Mouse (Mus musculus): ENCODE results near the gene Fermt2. TPM values are rescaled to one million over a fixed set of nuclear protein-coding genes. Genes with fewer than 3 reads are reported as not detected.
A peak's percentile ranks its signal among the peaks of the same experiment; 100 is the strongest.
"Not testable (repeated sequence)": the region's sequence is repeated elsewhere in the genome, so short reads cannot be mapped to it uniquely, and the experiment has no call there.

The Fermt2 gene
- total RNA-seq, 2 experiments from 2014 or later, result 272 to 292 TPM

GRCm38 (mm10) chr14:45472536-45472935, 57.4 kb downstream of the Fermt2 start:
- no peak for DNase-seq
- intact Hi-C loops (cut with DNase I), result no loop called here

- intact Hi-C loops (cut with DNase I), result no loop called here
- DNase-seq, result no peak
These were observed 60.5 kb downstream of the Fermt2 start for GRCm38 (mm10) chr14:45469446-45469845.

- DNase-seq; intact Hi-C loops (cut with DNase I): not testable (repeated sequence)
These were observed 63.5 kb downstream of the Fermt2 start for GRCm38 (mm10) chr14:45466371-45466770.

GRCm38 (mm10) chr14:45464036-45465035, 65.6 kb downstream of the Fermt2 start:
- DNase-seq, result no peak
- intact Hi-C loops (cut with DNase I), result no loop called here

GRCm38 (mm10) chr14:45463599-45463998, 66.3 kb downstream of the Fermt2 start:
- peak; percentile 48 to 50 for DNase-seq
- intact Hi-C loops (cut with DNase I), result loop anchor here (2.0 kb wide), 3 partner anchors 15 to 77 kb away; no protein-coding TSS in a partner anchor

- intact Hi-C loops (cut with DNase I), result loop anchor here (2.0 kb wide), 3 partner anchors 16 to 78 kb away; no protein-coding TSS in a partner anchor
- DNase-seq, result no peak
These were observed 66.9 kb downstream of the Fermt2 start for GRCm38 (mm10) chr14:45462875-45463475.

GRCm38 (mm10) chr14:45462374-45462773, 67.5 kb downstream of the Fermt2 start:
- intact Hi-C loops (cut with DNase I), result loop anchor here (2.0 kb wide), 3 partner anchors 16 to 78 kb away; no protein-coding TSS in a partner anchor
- no peak for DNase-seq

GRCm38 (mm10) chr14:45461945-45462344, 68.0 kb downstream of the Fermt2 start:
- intact Hi-C loops (cut with DNase I), result loop anchor here (2.0 kb wide), 3 partner anchors 17 to 79 kb away; no protein-coding TSS in a partner anchor
- no peak for DNase-seq

- intact Hi-C loops (cut with DNase I), result no loop called here
- DNase-seq, result no peak
These were observed 69.4 kb downstream of the Fermt2 start for GRCm38 (mm10) chr14:45460491-45460890.

GRCm38 (mm10) chr14:45459877-45460276, 70.0 kb downstream of the Fermt2 start:
- intact Hi-C loops (cut with DNase I), result no loop called here
- DNase-seq, result no peak

GRCm38 (mm10) chr14:45457003-45457402, 72.9 kb downstream of the Fermt2 start:
- intact Hi-C loops (cut with DNase I), result no loop called here
- peak; percentile 52 to 71 for DNase-seq

GRCm38 (mm10) chr14:45456502-45456846, 73.4 kb downstream of the Fermt2 start:
- DNase-seq, result no peak
- intact Hi-C loops (cut with DNase I), result no loop called here

- peak in 1 of 2 experiments; percentile 47 for DNase-seq
- intact Hi-C loops (cut with DNase I), result no loop called here
These were observed 74.0 kb downstream of the Fermt2 start for GRCm38 (mm10) chr14:45455651-45456501.

GRCm38 (mm10) chr14:45453538-45454233, 76.2 kb downstream of the Fermt2 start:
- intact Hi-C loops (cut with DNase I), result no loop called here
- DNase-seq, result no peak

- peak; percentile 43 to 57 for DNase-seq
- intact Hi-C loops (cut with DNase I), result no loop called here
These were observed 76.9 kb downstream of the Fermt2 start for GRCm38 (mm10) chr14:45452861-45453512.

GRCm38 (mm10) chr14:45452148-45452547, 77.8 kb downstream of the Fermt2 start:
- intact Hi-C loops (cut with DNase I), result no loop called here
- DNase-seq, result peak in 1 of 2 experiments; percentile 42

- intact Hi-C loops (cut with DNase I), result no loop called here
- no peak for DNase-seq
These were observed 78.8 kb downstream of the Fermt2 start for GRCm38 (mm10) chr14:45451090-45451489.

GRCm38 (mm10) chr14:45446777-45447176, 83.1 kb downstream of the Fermt2 start:
- intact Hi-C loops (cut with DNase I), result no loop called here
- DNase-seq, result no peak

- DNase-seq, result peak in 1 of 2 experiments; percentile 52
- intact Hi-C loops (cut with DNase I), result no loop called here
These were observed 84.5 kb downstream of the Fermt2 start for GRCm38 (mm10) chr14:45445445-45445844.
